Mouse (Mus musculus) megakaryocyte-erythroid progenitor cell, adult 5 weeks (primary cell): Measurements from ENCODE around the gene Irx3. TPM values are rescaled to one million over a fixed set of nuclear protein-coding genes. Genes with fewer than 3 reads are reported as not detected.

Experiments used
- polyA plus RNA-seq: library from polyadenylated mRNA; stranded (reverse); fragments of >175 nt; gene quantifications from 2 replicates; pipeline ENCODE4 v1.2.3, GENCODE M21; 2012

The Irx3 gene
- polyA plus RNA-seq: 0.28 and 0.33 TPM in 2 replicates

DNA sequence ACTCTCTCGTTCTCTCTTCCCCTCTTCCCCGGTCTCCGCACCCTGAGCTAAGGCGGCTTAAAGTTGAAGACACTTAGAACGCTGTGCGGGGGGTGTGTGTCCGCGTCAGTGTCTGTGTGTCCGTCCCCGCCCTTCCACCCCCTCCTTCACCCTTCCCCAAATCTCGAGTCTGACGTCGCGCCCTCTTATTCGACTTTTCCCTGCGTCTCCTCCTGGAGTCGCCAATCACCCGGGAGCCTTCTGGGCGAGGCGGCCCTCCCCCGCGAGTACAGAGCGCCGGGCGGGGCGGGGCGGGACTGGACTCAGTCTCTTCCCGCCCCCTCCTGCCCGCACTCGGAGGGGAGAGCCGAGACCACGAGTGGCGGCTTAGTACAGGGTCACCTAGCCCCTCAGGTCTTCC lies at the start of gene Irx3:
Gene Irx3 (minus strand): TSS at position 229 of the 400 bp plus-strand sequence.

